Mouse (Mus musculus) heart, postnatal 0 days (tissue): ENCODE measurements around the gene 4933402J07Rik.

Experiments
- CTCF ChIP-seq: IDR thresholded peaks from 2 replicates; pipeline ENCODE4 v1.5.1; 2016; ENCODE audit warnings: antibody characterized with exemption, control low read depth, low read depth
- EP300 ChIP-seq: IDR thresholded peaks from 2 replicates; pipeline ENCODE4 v1.6.1; 2016; ENCODE audit warnings: antibody characterized with exemption, low read depth

GRCm38 (mm10) chr8:87534846-87535245 is 28.8 kb upstream of the 4933402J07Rik start:
- TF ChIP-seq CTCF = no peak
- TF ChIP-seq EP300 = no peak
